Mouse (Mus musculus): ENCODE data around the gene Taf3.

DNA sequence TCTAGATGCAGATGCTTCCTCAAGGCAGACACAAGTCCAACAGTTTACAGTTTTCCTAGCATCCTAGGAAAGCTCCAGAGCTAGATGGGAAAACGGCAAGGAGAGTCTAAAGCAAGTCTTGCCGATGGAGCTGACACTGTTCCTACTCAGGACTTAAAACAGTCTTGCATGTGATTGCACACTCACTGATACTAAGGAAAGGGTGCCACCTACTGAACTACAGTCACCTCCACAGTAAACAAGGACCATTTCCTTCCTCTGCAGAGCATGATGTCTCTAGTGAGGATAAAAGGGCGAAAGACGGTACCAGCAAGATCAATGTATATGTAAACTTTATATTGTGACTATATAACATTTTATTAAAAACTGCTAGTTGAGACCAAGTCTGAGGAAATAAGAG is 14.7 kb downstream of the Taf3 start:
- peak; percentile 14; the same call in 1 of the 2 replicates for TF ChIP-seq CTCF (IDR thresholded peaks at IDR 0.05; ENCODE audit: low read depth)
- TF ChIP-seq EP300 (IDR thresholded peaks at IDR 0.05; ENCODE audit: low read depth) = no peak
